Mouse (Mus musculus) forebrain, embryonic 11.5 days (tissue): ENCODE data around the gene Tnfrsf21. TPM values are rescaled to one million over a fixed set of nuclear protein-coding genes. Genes with fewer than 3 reads are reported as not detected.

Experiments
- ATAC-seq: fragments of 200-750 bp; cut with Nextera tagmentation; replicated peaks from 2 replicates; pipeline ENCODE4 v1.8.0; 2017; ENCODE audit warnings: moderate TSS enrichment; ENCODE audit not compliant: low FRiP score
- DNase-seq: peaks from one replicate; pipeline ENCODE4 v3.0.0-alpha.2; 2017; ENCODE audit warnings: low spot score
- H3K27ac ChIP-seq: fragments of 300-500 bp; sonication (generic); 2 replicates; pipeline ENCODE4 v1.5.1; 2014; ENCODE audit warnings: low read depth, low read length
- H3K27me3 ChIP-seq: fragments of 300-500 bp; sonication (generic); 2 replicates; pipeline ENCODE4 v1.6.1; 2014; ENCODE audit warnings: mild to moderate bottlenecking, low read length, mixed read lengths; ENCODE audit not compliant: control insufficient read depth, insufficient read depth
- H3K36me3 ChIP-seq: fragments of 300-500 bp; sonication (generic); 2 replicates; pipeline ENCODE4 v1.6.1; 2014; ENCODE audit warnings: mild to moderate bottlenecking, low read length, moderate library complexity, mixed read lengths; ENCODE audit not compliant: control insufficient read depth, insufficient read depth
- H3K4me1 ChIP-seq: fragments of 300-500 bp; sonication (generic); replicated peaks from 2 replicates; pipeline ENCODE4 v1.6.1; 2014; ENCODE audit warnings: low read length, mixed read lengths; ENCODE audit not compliant: control insufficient read depth, insufficient read depth
- H3K4me2 ChIP-seq: fragments of 300-500 bp; sonication (generic); 2 replicates; pipeline ENCODE4 v1.6.1; 2014; ENCODE audit warnings: low read depth, mild to moderate bottlenecking, low read length, moderate library complexity, mixed read lengths; ENCODE audit not compliant: severe bottlenecking
- H3K4me3 ChIP-seq: fragments of 300-500 bp; sonication (generic); 2 replicates; pipeline ENCODE4 v1.5.1; 2014; ENCODE audit warnings: low read depth, low read length
- H3K9ac ChIP-seq: fragments of 300-500 bp; sonication (generic); 2 replicates; pipeline ENCODE4 v1.6.1; 2014; ENCODE audit warnings: low read length
- H3K9me3 ChIP-seq: fragments of 300-500 bp; sonication (generic); 2 replicates; pipeline ENCODE4 v1.6.1; 2016; ENCODE audit warnings: low read length, mixed read lengths; ENCODE audit not compliant: control insufficient read depth
- WGBS: fragments of 180-500 bp; shearing (Covaris S2); extraction: QIAGEN DNeasy Blood & Tissue Kit; methylation state at CpG from one replicate; pipeline ENCODE4 v1.1.7; 2014; 5-methylcytosine and 5-hydroxymethylcytosine counted together
- polyA plus RNA-seq: library from polyadenylated mRNA; unstranded; fragments of >200 nt; fragmentation: Nextera tagmentation; extraction: Ambion mirVana; gene quantifications from 2 replicates; pipeline ENCODE4 v1.2.1, GENCODE M21; 2014

The Tnfrsf21 gene
- polyA plus RNA-seq, 1 experiment from 2014 or later, result 33.4 TPM

DNA sequence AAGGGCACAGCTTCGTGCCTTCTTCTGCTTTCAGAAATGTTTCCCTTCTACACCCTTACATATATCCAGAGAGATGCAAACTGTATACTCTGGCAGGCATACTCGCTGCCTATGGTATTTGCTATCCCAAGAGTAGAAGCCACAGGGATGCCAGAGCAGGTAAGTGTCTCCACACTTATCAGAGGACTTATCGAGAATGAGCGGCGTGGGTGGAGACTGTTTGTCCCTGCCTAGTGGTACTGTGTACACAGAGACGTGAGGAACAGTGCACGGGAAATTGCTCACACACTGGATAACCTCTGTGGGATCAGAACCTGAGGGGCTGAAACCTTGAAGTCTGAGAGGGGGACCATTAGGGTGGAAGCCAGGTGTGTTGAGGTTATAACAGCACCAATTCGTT lies 59.6 kb downstream of the Tnfrsf21 start:
- Histone ChIP-seq H3K4me1 (peaks cover 5% of the 10 kb centered on the region; the same call in 1 of the 2 replicates), H3K27ac (no peak overlapping the region), H3K9me3 (no peaks in the 10 kb centered on the region), H3K9ac (no peak overlapping the region), H3K4me3 (no peak overlapping the region), H3K27me3 (no peaks in the 10 kb centered on the region), H3K4me2 (no peak overlapping the region), H3K36me3 (no peaks in the 10 kb centered on the region)
- ATAC-seq (no peak), DNase-seq (no peak)
- WGBS, result 89% methylated on average over 8 of the region's 8 CpGs

DNA sequence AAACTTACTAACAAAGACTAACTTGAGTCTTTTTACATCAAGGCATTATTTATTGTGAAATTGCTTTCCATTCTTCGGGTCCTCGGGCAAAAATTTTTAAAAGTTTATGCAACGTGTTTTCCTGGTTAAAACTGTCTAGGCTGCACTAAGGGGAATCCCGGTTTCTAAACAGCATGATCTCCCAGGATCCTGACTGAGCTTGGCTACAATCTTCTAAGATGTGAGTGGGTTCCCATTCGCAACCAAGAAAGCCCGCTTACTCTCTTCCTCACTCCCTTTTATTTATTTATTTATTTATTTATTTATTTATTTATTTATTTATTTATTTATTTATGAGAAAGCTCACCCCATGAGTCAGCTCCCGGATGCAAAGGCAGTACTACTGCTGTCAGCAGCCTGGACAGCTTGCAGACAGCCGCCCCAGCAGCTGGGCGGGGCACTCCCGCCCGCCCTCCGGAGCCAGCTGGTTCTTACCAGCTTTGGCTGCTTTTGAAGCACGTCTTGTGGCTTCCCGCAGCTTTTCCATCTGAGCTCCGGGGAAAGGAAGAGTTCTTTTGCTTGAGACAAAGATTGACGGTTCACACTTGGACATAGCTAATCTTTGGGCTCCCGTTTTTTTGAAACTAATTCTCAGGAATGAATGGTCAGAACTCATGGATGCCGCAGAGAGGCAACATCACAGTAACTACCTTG lies 60.6 kb downstream of the Tnfrsf21 start:
- ATAC-seq (peak; percentile 90), DNase-seq (peak; percentile 82)
- Histone ChIP-seq H3K4me3 (no peak overlapping the region), H3K36me3 (no peaks in the 10 kb centered on the region), H3K4me1 (peaks cover 5% of the 10 kb centered on the region; the same call in 1 of the 2 replicates), H3K27ac (no peak overlapping the region), H3K9ac (no peak overlapping the region), H3K9me3 (no peaks in the 10 kb centered on the region), H3K4me2 (no peak overlapping the region), H3K27me3 (no peaks in the 10 kb centered on the region)
- WGBS, result 37% methylated on average over 18 of the region's 18 CpGs

DNA sequence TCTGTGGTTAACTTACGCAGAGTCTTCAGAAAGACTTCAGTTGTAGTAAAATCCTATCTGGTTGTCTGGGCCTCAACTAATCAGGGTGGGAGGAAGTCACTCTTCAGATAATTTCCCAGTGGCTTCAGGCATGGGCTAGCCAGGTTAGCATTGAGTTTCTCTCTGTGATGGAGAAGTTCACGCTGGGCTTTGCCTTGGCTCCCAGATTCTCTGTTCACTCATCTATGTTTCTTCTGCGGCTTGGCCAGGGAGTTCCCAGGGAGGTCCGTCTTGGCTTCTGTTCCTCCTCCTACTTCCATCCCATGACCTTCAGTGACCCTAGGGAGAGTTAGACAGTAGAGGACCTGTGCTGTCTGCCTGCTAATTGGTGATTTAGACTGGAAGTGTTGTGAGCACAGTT lies 61.2 kb downstream of the Tnfrsf21 start:
- DNase-seq (no peak), ATAC-seq (no peak)
- peaks cover 5% of the 10 kb centered on the region; the same call in 1 of the 2 replicates for H3K4me1 ChIP-seq
- H3K9ac ChIP-seq, result no peak overlapping the region
- no peak overlapping the region for H3K27ac ChIP-seq
- no peaks in the 10 kb centered on the region for H3K27me3 ChIP-seq
- H3K4me3 ChIP-seq, result no peak overlapping the region
- H3K36me3 ChIP-seq, result no peaks in the 10 kb centered on the region
- WGBS, result 48% methylated on average over 4 of the region's 4 CpGs
- no peak overlapping the region for H3K4me2 ChIP-seq
- H3K9me3 ChIP-seq, result no peaks in the 10 kb centered on the region

DNA sequence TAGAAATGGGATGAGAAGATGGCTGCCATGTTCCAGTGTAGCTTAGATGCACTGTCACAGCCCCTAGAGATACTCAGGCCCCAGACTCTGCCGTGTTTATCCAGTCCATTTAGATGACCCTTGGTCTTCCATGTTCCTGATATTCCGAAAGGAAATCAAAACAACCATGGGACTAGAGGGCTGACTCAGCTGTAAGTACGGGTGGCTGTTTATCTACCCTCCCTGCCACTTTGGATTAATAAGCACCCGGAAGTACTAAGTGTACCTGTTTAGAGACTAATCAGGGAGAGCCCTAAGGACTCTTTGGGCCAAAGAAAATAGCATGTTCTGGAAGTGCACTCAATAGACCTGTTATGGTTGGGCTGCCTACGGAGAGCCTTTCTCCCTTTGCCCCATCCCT lies 64.9 kb downstream of the Tnfrsf21 start:
- 89% methylated on average over 5 of the region's 5 CpGs for WGBS
- Histone ChIP-seq H3K27ac (no peak overlapping the region), H3K4me1 (peaks cover 5% of the 10 kb centered on the region; the same call in 1 of the 2 replicates), H3K9ac (no peak overlapping the region), H3K9me3 (no peaks in the 10 kb centered on the region), H3K4me2 (no peak overlapping the region), H3K4me3 (no peak overlapping the region), H3K27me3 (no peaks in the 10 kb centered on the region), H3K36me3 (no peaks in the 10 kb centered on the region)
- ATAC-seq (no peak), DNase-seq (no peak)

DNA sequence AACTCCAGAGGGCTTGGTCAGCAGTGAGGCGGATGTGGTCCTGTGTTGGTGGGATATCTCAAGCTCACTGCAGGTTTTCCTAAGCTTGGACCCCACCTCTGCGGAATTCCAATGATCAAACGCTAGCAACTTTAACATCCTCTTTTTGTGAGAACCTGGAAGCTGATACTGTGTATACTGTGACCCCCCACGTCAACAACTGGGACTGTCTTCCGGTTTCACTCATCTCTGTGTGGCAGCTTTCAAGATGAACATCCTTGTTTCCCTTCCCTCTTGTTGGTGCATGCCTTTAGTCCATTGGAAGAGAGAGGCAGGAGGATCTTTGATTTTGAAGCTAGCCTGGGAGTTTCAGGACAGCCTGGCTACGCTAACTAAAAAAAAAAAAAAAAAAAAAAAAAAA lies 73.1 kb downstream of the Tnfrsf21 start:
- H3K27ac ChIP-seq, result no peak overlapping the region
- 93% methylated on average over 6 of the region's 6 CpGs for WGBS
- ATAC-seq (no peak), DNase-seq (no peak)
- no peaks in the 10 kb centered on the region for H3K4me1 ChIP-seq
- H3K27me3 ChIP-seq, result no peaks in the 10 kb centered on the region
- H3K9ac ChIP-seq, result no peak overlapping the region
- no peak overlapping the region for H3K4me2 ChIP-seq
- no peak overlapping the region for H3K4me3 ChIP-seq
- no peaks in the 10 kb centered on the region for H3K9me3 ChIP-seq
- no peaks in the 10 kb centered on the region for H3K36me3 ChIP-seq

DNA sequence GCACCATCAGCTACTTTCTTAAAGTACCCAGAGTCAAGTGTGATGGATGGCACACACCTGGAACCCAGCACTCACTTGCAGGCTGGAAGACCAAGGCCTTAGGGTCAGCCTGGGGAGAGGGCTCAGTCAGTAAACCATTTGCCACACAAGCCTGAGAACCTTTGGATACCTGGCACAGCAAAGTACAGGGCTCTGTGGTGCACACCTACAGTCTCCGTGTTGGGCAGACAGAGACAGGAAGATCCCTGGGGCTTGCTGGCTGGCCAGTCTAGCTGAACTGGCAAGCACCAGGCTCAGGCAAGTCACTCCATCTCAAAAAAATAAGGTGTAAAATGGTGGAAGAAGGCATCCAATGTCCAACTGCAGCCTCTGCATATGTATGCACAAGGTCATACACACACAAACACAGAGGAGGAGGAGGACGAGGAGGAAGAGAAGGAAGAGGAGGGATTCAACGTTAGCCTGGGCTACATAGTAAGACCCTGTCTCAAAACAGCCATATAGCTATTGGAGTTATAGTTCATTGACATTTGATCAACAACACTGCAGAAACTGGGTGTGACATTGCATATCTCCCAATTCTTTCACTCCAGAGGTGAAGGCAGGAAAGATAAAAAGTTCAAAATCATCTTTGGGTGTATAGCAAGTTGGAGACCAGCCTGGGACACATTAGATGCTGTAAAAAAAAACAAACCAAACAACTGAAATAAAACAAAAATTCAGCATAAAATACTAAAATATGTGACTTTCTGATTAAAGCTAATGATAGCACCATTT lies 74.8 kb downstream of the Tnfrsf21 start:
- H3K36me3 ChIP-seq, result no peaks in the 10 kb centered on the region
- no peak for ATAC-seq
- H3K9me3 ChIP-seq, result no peaks in the 10 kb centered on the region
- 92% methylated on average over 3 of the region's 3 CpGs for WGBS
- DNase-seq, result no peak
- H3K4me2 ChIP-seq, result no peak overlapping the region
- no peak overlapping the region for H3K9ac ChIP-seq
- H3K27ac ChIP-seq, result no peak overlapping the region
- no peaks in the 10 kb centered on the region for H3K4me1 ChIP-seq
- H3K4me3 ChIP-seq, result no peak overlapping the region
- no peaks in the 10 kb centered on the region for H3K27me3 ChIP-seq

- Histone ChIP-seq H3K4me2 (no peak overlapping the region), H3K9ac (no peak overlapping the region), H3K27me3 (no peaks in the 10 kb centered on the region), H3K9me3 (no peaks in the 10 kb centered on the region), H3K27ac (no peak overlapping the region), H3K4me3 (no peak overlapping the region), H3K36me3 (no peaks in the 10 kb centered on the region), H3K4me1 (no peaks in the 10 kb centered on the region)
- no peak for ATAC-seq
- 57% methylated on average over 8 of the region's 8 CpGs for WGBS
- no peak for DNase-seq
Observed at GRCm38 (mm10) chr17:43092280-43092995, 76.1 kb downstream of the Tnfrsf21 start.

- H3K9me3 ChIP-seq, result no peaks in the 10 kb centered on the region
- DNase-seq (no peak), ATAC-seq (no peak)
- no peaks in the 10 kb centered on the region for H3K4me1 ChIP-seq
- H3K4me2 ChIP-seq, result no peak overlapping the region
- H3K27me3 ChIP-seq, result no peaks in the 10 kb centered on the region
- no peak overlapping the region for H3K4me3 ChIP-seq
- H3K27ac ChIP-seq, result no peak overlapping the region
- H3K36me3 ChIP-seq, result no peaks in the 10 kb centered on the region
- WGBS, result 55% methylated on average over 2 of the region's 2 CpGs
- no peak overlapping the region for H3K9ac ChIP-seq
Observed at GRCm38 (mm10) chr17:43094285-43094684, 77.9 kb downstream of the Tnfrsf21 start.
